Mouse (Mus musculus) midbrain, embryonic 15.5 days (tissue): ENCODE data around the gene BC100530. TPM values are rescaled to one million over a fixed set of nuclear protein-coding genes. Genes with fewer than 3 reads are reported as not detected.
"Not testable (repeated sequence)": the region's sequence is repeated elsewhere in the genome, so short reads cannot be mapped to it uniquely, and the experiment has no call there.

ENCODE experiments used
- ATAC-seq: fragments of 200-750 bp; cut with Nextera tagmentation; replicated peaks from 2 replicates; pipeline ENCODE4 v1.8.0; 2017; ENCODE audit warnings: moderate TSS enrichment
- H3K27ac ChIP-seq: fragments of 300-500 bp; sonication (generic); 2 replicates; pipeline ENCODE4 v1.5.1; 2015; ENCODE audit warnings: mild to moderate bottlenecking, inconsistent platforms
- H3K27me3 ChIP-seq: fragments of 300-500 bp; sonication (generic); replicated peaks from 2 replicates; pipeline ENCODE4 v1.6.1; 2015; ENCODE audit warnings: inconsistent platforms
- H3K36me3 ChIP-seq: fragments of 300-500 bp; sonication (generic); replicated peaks from 2 replicates; pipeline ENCODE4 v1.6.1; 2015; ENCODE audit warnings: inconsistent platforms
- H3K4me1 ChIP-seq: fragments of 300-500 bp; sonication (generic); 2 replicates; pipeline ENCODE4 v1.6.1; 2015; ENCODE audit warnings: inconsistent platforms
- H3K4me2 ChIP-seq: fragments of 300-500 bp; sonication (generic); 2 replicates; pipeline ENCODE4 v1.6.1; 2015; ENCODE audit warnings: inconsistent platforms, mild to moderate bottlenecking, moderate library complexity
- H3K4me3 ChIP-seq: fragments of 300-500 bp; sonication (generic); 2 replicates; pipeline ENCODE4 v1.5.1; 2015; ENCODE audit warnings: mild to moderate bottlenecking, inconsistent platforms
- H3K9ac ChIP-seq: fragments of 300-500 bp; sonication (generic); 2 replicates; pipeline ENCODE4 v1.6.1; 2015; ENCODE audit warnings: mild to moderate bottlenecking, inconsistent platforms
- H3K9me3 ChIP-seq: fragments of 300-500 bp; sonication (generic); 2 replicates; pipeline ENCODE4 v1.6.1; 2016; ENCODE audit warnings: inconsistent platforms
- WGBS: fragments of 180-500 bp; shearing (Covaris S2); methylation state at CpG from one replicate; pipeline ENCODE4 v1.1.7; 2015; ENCODE audit warnings: mixed read lengths; 5-methylcytosine and 5-hydroxymethylcytosine counted together
- polyA plus RNA-seq: library from polyadenylated mRNA; unstranded; fragments of >200 nt; fragmentation: Nextera tagmentation; extraction: Ambion mirVana; gene quantifications from 2 replicates; pipeline ENCODE4 v1.2.1, GENCODE M21; 2015

Gene BC100530
- polyA plus RNA-seq = 1.0 and 2.6 TPM in 2 replicates

DNA sequence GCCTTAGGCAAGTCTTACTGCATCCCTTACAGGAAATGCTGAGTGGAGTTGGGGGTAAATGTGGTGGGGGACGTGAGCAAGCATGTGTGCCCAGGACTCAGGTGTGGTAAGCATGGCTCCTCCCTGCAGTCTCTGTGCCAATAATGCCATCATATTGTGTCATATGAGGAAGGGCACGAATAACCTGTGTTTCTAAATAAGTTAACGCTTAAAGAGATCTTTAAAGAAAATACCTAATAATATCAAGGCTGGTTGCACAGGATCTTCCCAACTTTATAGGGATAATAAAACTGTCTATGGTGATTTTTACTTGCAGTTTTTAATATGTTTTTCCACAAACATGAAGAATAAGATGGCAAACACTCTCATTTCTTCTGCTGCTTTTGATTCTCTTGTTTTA, at the start of gene BC100530:
BC100530 (minus strand) TSS at position 101 of the 400 bp plus-strand sequence.
- not testable (repeated sequence) for ATAC-seq

DNA sequence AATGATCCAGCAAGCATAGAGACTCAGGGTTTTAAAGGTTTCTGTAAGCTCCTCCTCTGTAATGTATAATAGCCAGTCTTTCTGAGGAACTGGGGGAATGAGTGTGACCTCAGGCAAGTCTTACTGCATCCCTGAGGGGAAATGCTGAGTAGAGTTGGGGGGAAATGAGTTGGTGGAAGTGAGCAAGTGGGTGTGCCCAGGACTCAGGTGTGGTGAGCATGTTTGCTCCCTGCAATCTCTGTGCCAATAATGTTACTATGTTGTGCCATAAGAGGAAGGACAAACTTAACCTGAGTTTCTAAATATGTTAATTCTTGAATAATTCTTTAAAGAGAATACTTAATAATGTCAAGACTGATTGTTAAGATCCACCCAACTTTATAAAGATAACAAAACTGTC, 40.8 kb upstream of the BC100530 start, which contains the start of gene Stfa2:
Stfa2 (minus strand) TSS at position 101 of the 400 bp plus-strand sequence.
- H3K4me2 ChIP-seq = no peak within 1 kb of the TSS
- H3K4me3 ChIP-seq = no peak within 1 kb of the TSS
- H3K9me3 ChIP-seq = no peaks in the 10 kb centered on the region
- H3K9ac ChIP-seq = no peak within 1 kb of the TSS
- no peaks in the 10 kb centered on the region for H3K36me3 ChIP-seq
- no peak within 1 kb of the TSS for H3K27ac ChIP-seq
- H3K27me3 ChIP-seq = no peaks in the 10 kb centered on the region
- H3K4me1 ChIP-seq = no peaks in the 10 kb centered on the region
- no peak for ATAC-seq

More for the DNA sequence above, at the start of gene BC100530:
- not testable (repeated sequence) for H3K27me3 ChIP-seq, H3K4me1 ChIP-seq, H3K9me3 ChIP-seq, H3K9ac ChIP-seq, H3K27ac ChIP-seq, H3K4me3 ChIP-seq, H3K4me2 ChIP-seq, H3K36me3 ChIP-seq
- WGBS = 88% methylated on average over 3 of the region's 3 CpGs

DNA sequence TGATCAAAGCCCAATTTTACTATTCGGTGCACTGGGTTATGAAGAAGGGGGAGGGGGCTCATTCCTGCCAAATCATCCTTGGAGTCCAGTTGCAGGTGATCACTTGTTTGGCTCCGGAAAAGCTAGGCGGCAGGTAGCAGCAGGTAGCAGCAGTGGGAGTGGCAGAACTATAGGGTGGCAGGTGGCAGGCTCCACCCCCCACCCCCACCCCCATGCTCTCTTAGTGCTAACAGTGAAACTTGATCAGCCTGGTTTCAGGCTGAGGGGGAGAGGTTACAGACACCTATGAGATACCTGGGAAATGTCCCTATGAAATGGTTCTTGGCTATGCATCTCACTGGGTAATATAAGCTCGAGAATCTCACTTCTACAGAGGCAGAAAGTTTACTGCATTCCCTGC, 21.5 kb upstream of the BC100530 start:
- H3K27me3 ChIP-seq = no peaks in the 10 kb centered on the region
- no peaks in the 10 kb centered on the region for H3K36me3 ChIP-seq
- no peak for ATAC-seq

DNA sequence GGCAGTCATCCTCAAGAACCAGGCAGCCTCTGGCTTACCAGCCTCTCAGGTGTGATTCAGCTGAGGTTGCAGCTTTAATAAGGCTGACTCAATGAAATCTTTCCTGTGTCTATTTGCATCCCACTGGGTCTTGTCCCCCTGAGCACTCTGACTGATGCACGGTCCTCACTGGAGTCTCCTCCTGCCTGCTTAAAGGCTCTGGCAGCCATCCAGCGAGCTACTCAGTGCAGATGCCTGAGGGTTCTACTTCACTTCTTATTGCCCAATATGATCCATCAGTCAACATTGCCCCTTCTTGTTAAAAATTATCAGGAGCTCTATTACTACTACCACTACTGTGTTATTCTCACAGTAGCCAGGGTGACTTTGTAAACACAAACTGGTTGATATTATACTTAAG, 30.4 kb downstream of the BC100530 start:
- Histone ChIP-seq H3K4me3 (no peak overlapping the region), H3K9me3 (no peaks in the 10 kb centered on the region), H3K9ac (no peak overlapping the region), H3K4me2 (no peak overlapping the region), H3K4me1 (no peaks in the 10 kb centered on the region), H3K27me3 (no peaks in the 10 kb centered on the region), H3K36me3 (no peaks in the 10 kb centered on the region), H3K27ac (no peak overlapping the region)
- no peak for ATAC-seq
- WGBS = 59% methylated on average over 2 of the region's 2 CpGs

More for the DNA sequence above, 21.5 kb upstream of the BC100530 start:
- no peaks in the 10 kb centered on the region for H3K4me1 ChIP-seq
- WGBS = 25% methylated on average over 4 of the region's 4 CpGs
- H3K27ac ChIP-seq = no peak overlapping the region
- H3K4me2 ChIP-seq = no peak overlapping the region
- H3K4me3 ChIP-seq = no peak overlapping the region
- no peak overlapping the region for H3K9ac ChIP-seq
- no peaks in the 10 kb centered on the region for H3K9me3 ChIP-seq

DNA sequence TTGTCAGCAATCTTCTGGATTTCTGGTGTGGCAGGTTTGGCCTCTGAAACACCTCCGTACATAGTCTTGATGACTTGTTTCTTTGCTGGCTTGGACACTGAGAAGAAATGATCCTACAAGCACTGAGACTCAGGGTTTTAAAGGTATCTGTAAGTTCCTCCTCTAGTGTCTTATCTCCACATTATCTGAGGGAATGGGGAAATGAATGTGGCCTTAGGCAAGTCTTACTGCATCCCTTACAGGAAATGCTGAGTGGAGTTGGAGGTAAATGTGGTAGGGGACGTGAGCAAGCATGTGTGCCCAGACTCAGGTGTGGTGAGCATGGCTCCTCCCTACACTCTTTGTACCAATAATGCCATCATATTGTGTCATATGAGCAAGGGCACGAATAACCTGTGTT, 33.3 kb downstream of the BC100530 start, which contains the start of gene BC117090:
BC117090 (minus strand) TSS at position 101 of the 400 bp plus-strand sequence.
- Histone ChIP-seq H3K4me2 (no peak within 1 kb of the TSS), H3K9ac (no peak within 1 kb of the TSS), H3K27me3 (no peaks in the 10 kb centered on the region), H3K36me3 (no peaks in the 10 kb centered on the region), H3K27ac (no peak within 1 kb of the TSS), H3K9me3 (no peaks in the 10 kb centered on the region), H3K4me1 (no peaks in the 10 kb centered on the region), H3K4me3 (no peak within 1 kb of the TSS)
- WGBS = 77% methylated on average over 3 of the region's 3 CpGs
- ATAC-seq = no peak

DNA sequence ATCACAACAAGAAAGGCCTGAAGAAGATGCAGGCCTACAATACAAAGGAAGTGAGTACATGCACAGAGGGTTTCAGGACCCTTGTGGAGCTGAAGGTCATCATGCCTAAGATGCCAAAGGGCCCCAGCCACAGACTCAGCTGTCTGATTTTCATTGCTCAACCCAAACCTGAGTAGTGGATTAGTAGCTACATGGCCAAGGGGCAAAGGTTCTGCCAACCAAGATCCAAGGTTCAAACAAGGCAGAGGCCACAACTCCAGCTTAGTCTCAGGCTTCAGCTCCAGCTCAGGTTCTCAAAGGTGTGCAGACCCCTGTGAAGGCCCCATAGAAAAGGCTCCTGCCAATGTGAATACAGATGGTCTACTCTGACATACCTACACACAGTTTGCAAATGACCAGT, 48.3 kb downstream of the BC100530 start:
- Histone ChIP-seq H3K4me3 (no peak overlapping the region), H3K9me3 (no peaks in the 10 kb centered on the region), H3K9ac (no peak overlapping the region), H3K27me3 (no peaks in the 10 kb centered on the region), H3K36me3 (no peaks in the 10 kb centered on the region), H3K27ac (no peak overlapping the region), H3K4me2 (no peak overlapping the region), H3K4me1 (no peaks in the 10 kb centered on the region)
- ATAC-seq = no peak

DNA sequence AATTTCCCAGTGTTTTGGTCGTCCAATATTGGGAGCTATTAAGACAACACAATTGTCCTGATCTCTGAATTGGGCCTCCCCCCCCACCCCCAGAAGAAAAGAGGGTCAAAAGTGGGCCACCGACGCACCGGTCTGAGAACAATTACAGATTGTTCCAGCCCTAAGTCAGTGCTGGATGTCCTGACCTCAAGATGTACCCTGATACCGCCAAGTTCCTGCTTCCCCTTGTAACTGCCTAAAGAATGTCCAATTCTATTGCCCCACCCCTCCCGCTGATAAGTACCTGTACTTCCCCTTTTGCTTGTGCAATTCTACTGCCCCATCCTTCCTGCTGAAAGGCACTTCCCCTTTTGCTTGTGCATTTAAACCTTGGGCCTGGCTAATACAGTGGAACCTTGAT, 51.4 kb downstream of the BC100530 start:
- not testable (repeated sequence) for H3K27ac ChIP-seq, H3K4me1 ChIP-seq, H3K4me3 ChIP-seq, H3K27me3 ChIP-seq, H3K36me3 ChIP-seq, ATAC-seq, H3K9ac ChIP-seq, H3K4me2 ChIP-seq, H3K9me3 ChIP-seq
- WGBS = 90% methylated on average over 6 of the region's 6 CpGs

Other genes with a start within 250 kb of the BC100530 start
- not detected in 2 replicates for gene Csta1, start 236.5 kb downstream of the BC100530 start, polyA plus RNA-seq
- not detected in 2 replicates for gene Stfa2l1, start 210.9 kb downstream of the BC100530 start, polyA plus RNA-seq
- gene Gm5483, start 183.5 kb downstream of the BC100530 start, polyA plus RNA-seq = 1.1 TPM in 1 of 2 replicates, not detected in the other
- gene Gm5416, start 157.3 kb downstream of the BC100530 start, polyA plus RNA-seq = not detected in 2 replicates
- gene 2010005H15Rik, start 146.3 kb downstream of the BC100530 start, polyA plus RNA-seq = not detected in 2 replicates
- 0.68 and 2.0 TPM in 2 replicates for gene Stfa1, start 90.8 kb downstream of the BC100530 start, polyA plus RNA-seq
- not detected in 2 replicates for gene BC117090, start 33.4 kb downstream of the BC100530 start, polyA plus RNA-seq
- gene Stfa2, start 40.7 kb upstream of the BC100530 start, polyA plus RNA-seq = not detected in 2 replicates
- not detected in 2 replicates for gene Stfa3, start 87.6 kb upstream of the BC100530 start, polyA plus RNA-seq
- 0.13 and 0.18 TPM in 2 replicates for gene Casr, start 194.4 kb upstream of the BC100530 start, polyA plus RNA-seq